Mouse (Mus musculus): ENCODE measurements at regions not wholly inside any gene's neighbourhood (a gene's known extent, or its start where the extent isn't known, plus 50 kb on each side); places are given as distances from the start of the nearest gene placed in this dataset.

DNA sequence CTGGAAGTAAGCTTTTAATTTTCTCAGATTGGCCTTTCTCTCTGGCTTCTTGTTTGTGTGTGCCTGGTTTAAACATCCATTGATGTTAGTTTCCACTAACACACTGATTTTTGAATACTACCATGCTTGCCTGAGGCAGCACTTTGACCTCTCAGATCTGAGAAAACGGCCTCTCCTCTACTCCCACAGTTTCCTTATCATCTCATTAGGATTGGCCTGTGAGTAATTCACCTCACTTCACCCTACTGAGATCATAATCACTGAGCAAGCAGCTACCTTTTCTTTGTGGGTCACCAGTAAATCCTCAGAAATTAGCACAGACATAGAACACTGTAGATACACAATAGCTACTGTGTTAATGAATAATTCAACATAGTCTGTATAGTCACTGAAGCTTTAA is 74.5 kb upstream of the Far2 start:
- TF ChIP-seq CTCF (IDR thresholded peaks at IDR 0.05; ENCODE audit: control insufficient read depth, insufficient read depth, insufficient replicate concordance, low read depth, low read length) (no peak), POLR2A (IDR thresholded peaks at IDR 0.05; ENCODE audit: control insufficient read depth, low read depth, low read length) (no peak)
